Mouse (Mus musculus) kidney, postnatal 25 days (tissue): Measurements from ENCODE around the gene Drc1.
A peak's percentile ranks its signal among the peaks of the same experiment; 100 is the strongest.

Experiments
- DNase-seq, 2 experiments: peaks; one replicate each; pipeline ENCODE4 v3.0.0; 2021; ENCODE audit warnings: mixed read lengths in 2 of 2

Gene Drc1

DNA sequence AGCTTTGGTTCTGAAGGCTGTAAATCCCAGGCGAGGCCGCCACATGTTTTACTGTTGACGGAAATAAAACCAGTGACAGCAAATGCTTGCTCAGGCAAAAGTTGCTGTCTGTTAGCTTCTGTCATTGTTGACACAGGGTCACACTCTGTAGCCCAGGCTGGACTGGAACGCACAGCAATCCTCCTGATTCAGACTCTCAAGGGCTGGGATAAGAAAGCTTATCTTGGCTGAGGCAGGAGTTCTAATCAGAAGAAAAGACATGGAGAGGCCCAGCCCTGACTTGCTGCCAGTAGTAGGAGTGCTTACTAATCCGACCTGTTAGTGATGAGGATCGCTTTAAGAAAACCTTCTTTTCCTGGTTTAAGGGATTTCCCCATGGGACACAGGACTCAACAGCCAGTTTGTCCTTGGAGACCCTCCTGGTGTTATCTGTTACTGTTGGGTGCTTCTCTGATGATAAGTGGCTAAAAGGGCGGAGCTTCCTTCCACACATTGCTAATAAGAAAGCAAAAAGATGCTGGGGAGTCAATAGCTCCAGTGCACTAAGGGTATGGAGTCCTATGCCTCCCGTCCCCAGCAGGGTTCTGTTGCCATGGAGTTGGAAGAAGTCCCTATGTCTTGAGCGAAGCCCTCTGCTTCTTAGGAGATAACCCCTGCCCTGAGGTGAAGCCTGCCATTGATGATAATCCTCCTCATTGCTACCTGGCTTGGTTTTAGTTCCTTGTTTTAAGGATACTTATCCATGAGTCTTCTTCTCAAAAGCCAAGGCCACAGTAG, 6.1 kb downstream of the Drc1 start:
- no peak for DNase-seq

DNA sequence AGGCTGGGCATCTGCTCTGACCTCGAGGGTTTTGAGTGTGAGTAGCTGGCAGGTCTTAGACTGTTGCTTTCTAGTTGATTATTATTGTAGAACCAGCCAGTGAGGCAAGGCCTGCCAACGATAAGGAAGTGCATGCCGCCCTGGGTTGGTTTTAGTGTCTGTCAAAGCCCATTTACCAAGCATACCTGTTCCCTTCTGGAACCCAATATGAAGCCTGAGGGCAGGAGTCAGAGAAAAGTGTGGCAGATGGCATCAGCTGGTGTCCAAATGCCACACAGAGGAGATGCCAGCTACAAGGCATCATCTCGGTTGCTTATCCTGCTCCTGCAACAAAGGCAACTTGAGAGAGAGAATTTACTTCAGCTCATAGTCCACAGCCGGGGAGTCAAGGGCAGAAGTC, 59.6 kb downstream of the Drc1 start:
- DNase-seq = no peak

DNA sequence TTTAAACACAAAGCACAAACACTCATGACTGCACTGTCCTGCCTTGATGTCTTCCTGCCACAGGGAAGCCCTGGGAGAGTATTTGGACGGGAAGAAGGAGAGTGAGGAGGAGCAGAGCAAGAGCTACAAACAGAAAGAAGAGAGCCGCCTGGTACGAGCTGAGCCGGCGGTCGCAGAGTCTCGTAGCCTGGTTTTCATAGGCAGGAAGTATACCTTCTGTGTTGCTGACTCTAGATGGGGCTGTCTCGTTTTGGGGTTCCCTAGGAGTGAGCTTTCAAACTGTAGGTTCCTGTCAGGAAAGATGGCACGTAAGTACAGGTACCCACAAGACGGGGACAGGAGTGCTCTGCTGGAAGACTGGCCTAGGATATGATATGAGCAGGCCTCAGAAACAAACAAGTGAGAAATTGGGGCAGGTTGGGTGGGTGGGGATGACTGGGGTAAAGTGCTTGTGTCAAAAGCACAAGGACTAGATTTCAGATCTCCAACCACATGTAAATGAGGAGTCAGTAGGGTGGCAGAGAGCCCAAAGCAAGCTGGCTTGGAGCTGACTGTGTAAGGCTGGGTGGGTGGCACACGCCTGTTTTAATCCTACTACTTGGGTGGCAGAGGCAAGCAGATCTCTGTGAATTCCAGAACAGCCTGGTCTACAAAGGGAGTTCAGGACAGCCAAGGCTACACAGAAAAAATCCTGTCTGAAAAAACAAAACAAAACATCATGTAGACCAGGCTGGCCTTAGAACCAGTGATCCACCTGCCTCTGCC, 60.6 kb downstream of the Drc1 start:
- no peak for DNase-seq

DNA sequence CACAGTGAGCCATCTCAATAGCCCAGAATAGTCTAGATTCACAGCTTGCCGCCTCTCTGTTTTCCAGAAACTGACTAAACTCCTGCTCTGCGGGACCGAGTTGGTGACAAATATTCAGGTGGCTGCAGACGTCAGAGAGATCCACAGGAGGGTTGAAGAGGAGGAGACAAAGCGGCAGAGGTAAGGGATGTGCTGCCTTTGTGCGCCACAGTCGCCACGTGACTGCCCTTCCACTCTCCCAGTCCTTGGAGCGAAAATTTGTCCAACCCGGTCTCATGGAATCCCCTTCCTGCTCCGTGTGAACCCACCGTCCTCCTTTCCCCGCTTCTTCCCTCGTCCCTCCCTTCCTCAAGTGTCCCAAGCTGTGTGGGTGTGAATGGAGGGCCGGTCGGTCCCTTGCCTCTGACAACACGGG, 61.4 kb downstream of the Drc1 start:
- DNase-seq = no peak

DNA sequence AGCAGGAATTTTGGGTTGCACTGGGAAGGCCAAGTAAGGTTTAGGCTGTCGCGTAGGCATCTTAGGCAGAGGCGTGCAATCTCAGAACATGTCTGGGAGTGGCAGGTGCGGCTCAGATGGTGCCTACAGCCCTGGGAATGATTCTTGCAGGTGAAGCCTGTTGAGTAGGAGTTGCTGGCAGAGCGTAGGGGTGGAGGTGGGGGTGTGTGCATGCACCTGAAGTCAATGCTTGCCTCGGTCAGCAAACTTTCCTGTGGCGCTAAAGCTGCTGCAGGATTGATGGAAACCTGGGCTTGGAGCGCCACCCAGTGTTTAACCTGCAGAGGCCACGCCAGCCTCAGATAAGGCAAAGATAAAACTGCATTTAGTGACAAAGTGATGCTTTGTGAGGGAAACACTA, 61.9 kb downstream of the Drc1 start:
- peak; percentile 70 to 74 for DNase-seq

DNA sequence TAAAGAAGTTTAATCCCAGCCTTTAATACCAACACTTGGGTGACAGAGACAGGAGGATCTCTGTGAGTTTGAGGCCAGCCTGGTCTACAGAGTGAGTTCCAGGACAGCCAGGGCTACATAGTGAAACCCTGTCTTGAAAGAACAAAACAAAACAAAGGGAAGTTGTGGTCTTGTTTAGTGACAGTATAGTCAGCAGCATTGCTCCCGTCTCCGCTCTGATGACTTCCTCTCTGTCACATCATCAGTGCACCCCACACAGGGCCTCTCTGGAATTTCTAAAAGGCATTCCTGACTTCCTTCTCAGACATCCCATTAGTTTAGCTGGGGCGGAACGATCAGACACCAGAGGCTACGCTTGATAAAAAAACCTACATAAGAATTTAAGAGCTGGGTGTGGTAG, 62.7 kb downstream of the Drc1 start:
- DNase-seq = no peak

DNA sequence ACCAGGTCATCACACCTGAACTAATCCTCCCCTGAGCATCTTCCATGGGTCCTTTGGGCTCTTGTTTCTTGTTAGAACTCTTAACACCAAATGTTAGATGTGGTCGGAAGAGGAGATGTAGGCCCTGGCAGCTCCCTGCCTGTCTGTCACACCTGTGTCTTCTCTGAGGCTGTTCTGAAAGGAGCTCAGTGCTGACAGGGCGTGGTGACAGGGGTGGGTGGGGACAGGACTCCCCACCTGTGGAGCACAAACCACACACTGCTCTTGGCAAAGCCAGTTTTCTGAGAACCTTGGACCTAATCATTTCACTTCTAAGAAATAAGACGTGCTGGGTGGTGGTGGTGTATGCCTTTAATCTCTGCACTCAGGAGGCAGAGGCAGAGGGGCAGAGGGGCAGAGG, 72.4 kb downstream of the Drc1 start:
- no peak for DNase-seq

DNA sequence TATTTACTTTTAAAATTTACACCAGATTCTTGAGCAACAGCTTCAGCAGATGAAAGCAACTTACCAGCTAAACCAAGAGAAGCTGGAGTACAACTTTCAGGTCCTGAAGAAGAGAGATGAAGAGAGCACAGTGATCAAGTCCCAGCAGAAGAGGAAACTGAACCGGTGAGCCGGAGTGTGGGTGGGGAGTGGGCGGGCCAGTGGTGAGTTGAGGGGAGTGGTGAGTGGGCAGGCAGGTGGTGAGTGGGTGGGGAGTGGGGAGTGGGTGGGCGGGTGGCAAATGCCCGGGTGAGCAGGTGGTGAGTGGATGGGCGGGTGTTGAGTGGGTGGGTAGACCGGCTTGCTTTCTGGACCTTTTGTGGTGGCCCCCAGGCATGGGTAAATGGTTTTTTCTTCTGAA, 73.9 kb downstream of the Drc1 start:
- no peak for DNase-seq

DNA sequence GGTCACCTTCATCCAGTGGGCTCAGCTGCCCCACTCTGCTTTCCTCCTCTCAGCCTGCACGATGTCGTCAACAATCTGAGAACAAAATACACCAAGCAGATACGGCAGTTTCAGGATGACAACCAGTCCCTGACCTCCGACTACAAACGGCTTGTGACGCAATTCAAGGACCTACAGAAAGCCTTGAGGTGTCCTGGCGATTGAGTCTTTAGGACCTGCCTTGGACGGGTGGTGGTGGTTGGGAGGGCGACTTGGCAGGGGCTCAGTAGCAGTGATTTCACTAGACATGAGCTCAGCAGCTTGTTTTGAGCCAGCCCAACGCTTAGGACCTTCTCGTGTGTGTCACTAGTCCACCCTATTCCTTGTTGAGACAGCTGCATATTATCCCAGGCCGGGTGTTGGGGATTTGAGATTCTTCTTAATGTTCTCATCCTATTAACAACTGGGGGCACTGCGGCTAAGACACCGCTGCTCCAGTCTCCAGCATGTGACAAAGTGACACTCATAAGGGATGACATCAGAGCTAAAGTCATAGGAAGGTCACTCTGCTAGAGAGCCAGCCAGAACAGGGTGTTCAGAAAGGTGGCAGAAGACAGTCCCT, 74.5 kb downstream of the Drc1 start:
- no peak for DNase-seq

DNA sequence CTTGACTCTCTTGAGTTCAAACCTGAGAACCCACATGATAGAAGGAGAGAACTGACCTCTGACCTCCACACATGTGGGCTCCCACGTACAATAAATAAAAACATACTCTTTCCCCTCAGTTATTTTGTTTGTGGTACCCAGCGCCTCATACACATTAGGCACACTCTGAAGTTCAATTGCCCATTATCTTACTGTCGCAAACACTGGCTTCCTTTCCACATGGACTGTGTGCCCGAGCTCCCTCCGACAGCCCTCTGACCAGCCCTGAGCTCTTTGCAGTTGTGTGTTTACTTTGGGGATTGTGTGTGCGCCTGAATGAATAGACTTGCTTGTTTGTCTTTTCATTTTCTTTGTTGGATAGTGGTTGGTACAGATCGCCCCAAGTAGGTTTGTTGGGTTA, 75.5 kb downstream of the Drc1 start:
- DNase-seq = no peak

DNA sequence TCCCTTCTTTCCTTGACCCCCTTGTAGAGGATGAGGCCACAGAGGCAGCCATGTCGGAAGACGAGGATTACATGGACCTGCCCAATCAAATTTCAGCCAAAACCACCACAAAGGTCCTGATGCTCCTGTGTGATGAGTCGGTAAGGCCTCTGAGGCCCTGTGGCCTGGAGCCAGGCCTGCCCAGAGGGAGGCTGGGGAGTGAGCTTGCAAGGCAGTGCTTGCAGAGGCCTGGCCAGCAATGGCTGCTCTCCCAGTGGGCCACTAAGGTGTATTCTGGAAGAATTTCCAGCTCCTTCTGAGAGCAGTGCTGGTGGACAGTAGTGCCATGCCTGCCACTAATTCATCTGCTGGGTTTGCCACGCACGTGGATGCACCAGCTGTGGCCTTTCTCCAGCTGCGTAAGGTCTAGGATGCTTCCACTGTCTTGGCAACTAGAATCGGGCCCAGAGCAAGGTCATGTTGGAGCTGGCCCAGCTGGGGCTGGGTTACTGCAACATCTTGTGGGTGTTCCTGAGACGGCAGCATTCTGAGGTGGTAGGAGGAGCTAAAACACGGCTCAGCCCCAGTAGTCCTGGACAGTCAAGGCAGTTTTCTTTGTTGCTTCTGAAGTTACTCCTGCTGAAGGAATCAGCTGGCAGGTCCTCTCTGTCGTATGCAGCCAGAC, 77.4 kb downstream of the Drc1 start:
- no peak for DNase-seq

DNA sequence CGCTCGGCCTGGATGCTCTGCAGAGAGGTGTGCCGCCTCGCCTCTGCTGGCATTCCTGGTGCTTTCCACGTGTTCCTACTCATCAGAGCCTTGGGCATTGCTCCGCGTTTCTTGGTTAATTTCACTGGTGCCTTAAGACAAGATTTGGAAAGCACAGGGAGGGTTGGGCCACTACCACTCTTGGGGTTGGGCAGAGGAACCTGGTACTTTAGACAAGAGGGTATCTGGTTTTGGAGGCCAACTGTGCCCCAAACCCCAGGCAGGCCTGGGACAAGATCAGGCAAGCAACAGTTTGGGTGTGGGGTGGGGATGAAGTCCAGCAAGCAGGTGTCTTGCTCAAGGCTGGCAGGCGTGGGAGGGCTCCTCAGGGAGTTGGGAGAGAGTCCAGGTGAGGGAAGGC, 86.2 kb downstream of the Drc1 start:
- no peak for DNase-seq

DNA sequence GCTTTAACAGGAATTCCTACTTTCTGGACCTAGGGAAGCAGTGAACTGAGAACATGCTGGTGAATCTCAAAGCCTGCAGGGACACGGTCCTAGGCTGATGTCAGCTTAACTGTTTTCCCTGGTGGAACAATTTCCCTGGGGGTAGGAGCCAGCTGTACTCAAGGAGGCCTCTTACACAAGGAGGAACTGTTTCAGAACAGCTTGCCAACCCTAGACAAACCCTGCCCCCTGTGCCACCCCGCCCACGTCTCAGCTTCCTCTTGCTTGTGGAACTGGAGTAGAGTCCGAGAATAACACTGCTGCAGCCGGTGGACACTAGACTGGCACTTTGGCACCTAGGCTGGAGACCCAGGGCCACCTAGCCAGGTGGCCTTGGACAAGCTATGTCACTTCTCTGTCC, 88.2 kb downstream of the Drc1 start:
- DNase-seq = no peak

DNA sequence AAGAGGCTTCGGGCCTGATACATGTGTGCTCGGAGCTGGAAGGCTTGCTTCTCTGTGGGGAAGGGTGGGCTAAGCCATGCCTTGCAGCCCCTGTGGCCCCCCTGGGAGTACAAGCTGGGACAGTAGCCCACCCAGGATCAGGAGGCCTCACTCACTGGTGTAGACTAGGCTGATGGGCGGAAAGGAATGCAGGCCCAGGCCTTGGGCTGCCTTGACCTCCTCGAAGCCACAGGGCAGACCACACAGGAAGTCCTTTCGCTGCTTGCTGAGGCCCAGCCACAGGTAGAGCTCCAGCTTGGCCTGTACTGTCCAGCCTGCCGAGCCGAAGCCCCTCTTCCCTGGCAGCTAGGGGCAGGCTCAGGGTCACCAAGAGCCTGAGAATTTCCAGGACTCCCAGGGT, 101.7 kb downstream of the Drc1 start:
- no peak for DNase-seq

DNA sequence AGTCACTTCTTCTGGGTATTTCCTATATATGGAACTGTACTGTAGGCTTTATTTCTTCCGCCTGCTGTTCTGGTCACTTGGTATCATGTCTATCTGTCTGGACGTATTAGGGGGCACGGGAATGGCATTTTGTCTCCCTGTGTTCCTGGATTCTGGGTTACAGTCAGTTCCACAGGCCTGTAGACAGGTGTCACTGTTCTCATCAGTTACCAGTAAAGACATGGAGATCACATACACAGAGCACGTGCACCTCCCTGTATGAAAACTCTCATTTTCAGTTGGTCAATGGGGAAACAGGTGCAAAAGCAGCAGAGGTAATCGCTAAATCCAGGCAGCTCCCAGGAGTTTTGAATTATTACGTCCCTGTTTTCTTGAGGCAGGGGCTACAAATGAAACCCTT, 106.5 kb downstream of the Drc1 start:
- no peak for DNase-seq

DNA sequence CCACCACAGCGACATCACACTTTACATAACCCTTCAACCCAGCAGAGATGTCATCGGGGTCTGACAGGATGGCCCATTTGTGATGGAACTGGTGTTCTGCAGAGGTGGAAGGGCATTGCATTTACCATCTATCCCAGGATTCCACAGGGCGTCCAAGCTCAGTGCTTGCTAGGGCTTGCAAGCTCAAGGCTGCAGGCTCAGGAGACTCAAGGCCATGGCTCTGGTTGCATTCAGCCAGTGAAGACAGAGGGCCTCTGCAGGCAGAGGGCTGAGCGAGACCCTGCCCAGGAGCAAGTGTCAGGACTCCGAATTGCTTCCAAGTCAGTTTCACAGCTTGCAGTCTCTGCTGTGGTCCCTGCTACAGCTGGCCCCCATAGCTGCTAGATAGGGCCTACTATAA, 108.6 kb downstream of the Drc1 start:
- DNase-seq = no peak

DNA sequence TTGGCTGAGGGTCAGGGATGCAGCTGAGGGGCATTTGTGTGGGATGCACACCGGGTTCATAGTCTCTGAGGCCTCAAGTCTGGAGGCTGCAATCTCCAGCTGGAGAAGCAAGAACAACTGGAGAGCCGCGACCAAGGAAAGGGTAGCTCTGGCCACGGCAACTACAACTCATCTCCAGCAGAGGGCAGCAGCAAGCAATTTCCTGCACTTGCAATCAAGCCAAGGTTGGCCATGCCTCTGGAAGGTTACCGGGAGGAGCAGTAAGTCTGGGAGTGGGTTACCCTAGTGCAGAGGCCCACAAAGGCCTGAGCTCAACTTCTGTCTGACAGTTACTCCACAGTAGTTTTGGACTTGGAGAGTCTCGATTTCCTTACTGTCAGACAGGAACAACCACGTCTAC, 110.3 kb downstream of the Drc1 start:
- DNase-seq = peak; percentile 61 to 78

DNA sequence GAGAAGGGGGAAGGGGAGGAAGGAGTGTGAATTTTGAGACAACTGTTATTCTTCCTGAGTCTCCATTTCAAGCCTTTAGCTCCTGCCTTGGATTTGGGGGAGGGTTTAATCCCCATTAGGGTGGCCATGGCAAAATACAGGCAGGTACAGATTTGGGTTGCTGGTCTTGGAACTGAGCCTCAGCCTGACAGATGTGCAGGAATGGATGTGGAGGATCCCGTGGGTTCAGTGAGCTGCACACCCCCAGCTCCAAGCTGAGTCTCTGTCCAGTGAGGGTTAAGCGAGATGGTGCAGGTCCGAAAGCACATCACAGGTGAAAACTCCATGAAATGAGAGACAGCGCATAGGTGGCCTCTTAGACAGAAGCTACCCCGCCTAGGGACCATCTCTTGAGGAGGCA, 119.3 kb downstream of the Drc1 start:
- DNase-seq = no peak

DNA sequence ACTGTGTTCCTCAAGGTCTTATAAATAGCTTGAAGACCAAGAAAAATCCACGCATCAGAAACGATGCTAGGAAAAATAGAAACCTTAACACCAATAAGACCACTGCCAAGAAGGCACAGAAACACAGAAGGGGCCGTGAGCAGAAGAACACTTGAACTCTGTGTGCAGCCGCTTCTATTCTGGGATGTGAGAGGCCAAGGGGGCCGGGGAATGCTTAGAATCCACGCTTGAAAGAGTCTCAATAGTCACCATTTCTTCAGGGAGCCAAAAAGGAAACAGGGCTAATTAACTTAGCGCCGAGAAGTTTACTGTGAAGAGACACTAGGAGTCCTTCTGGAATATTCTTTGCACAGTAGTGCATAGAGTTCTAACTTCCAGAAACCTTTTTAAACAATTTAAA, 120.0 kb downstream of the Drc1 start:
- DNase-seq = no peak

DNA sequence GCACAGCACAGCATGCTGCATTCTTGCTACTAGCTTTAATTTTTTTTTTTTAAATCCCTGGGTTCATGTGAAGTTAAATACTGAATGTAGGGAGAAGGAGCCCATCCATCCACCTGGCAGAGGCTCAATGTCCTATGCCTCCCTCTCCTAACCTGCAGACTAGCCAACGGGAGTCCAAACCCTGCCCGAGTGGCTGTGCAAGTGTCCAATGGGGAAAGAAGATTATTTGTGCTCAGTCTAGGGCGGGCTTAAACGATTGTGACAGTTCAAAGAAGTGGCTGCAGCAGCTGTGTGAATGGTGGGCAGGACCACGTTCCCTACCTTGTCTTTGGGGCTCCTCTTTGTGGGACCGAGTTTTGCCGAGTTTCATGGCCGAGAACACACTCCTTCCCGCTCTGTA, 125.7 kb downstream of the Drc1 start:
- DNase-seq = no peak

DNA sequence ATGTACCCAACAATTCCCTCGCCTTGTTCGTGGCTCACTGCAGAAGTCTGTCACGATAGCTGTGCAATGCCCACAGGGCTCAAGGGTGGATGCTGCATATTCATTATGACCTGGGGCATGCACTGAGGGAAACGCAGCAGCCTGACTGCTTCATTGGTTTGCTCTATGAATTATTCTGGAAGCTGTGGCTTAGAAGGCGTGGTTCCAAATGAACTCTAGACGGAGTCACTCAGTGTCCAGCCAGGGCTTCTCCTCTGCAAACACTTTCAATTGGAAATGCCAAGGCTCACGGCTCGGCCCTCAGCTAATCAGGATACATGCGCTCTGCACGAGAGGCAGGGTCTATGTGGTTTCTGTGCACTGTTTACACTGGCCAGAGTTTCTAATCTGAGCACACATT, 130.3 kb downstream of the Drc1 start:
- DNase-seq = peak; percentile 32 to 57

DNA sequence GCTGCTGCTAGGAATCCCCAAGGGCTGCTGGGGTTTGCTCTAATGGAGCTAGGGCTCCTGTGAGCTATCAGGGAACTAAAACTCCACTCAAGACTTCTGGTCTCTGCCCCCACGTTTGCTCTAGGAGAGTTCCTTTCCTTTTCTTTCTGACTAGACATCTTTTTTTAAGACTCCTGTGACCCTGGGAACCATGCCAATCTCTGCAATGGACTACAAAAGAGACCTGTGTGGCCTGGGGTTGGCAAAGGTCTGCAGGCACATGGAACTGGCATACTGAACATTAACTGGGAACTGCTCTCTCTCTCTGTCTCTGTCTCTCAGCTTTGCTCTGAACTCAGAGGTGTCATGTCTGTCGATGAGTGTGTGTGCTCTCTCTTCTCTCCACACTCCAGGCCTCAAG, 134.2 kb downstream of the Drc1 start:
- DNase-seq = no peak

DNA sequence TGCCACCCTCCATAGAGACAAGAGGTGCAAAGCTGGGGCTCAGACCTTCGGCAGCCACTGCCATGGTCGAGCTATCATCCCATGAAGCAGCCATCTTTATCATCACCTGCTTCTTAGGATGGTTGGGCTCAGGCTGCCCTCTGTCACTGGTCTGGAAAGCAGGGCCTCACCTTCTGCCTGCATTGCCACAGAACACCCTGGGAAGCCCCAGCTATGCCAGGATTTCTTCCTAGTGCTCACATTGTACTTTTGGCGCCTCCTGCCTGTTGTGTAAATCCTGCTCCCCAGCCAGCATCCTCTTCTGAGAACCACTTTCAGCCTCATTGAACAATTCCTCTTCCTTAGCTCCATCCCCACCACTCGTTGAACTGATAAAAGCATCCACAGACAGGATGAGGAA, 134.7 kb downstream of the Drc1 start:
- no peak for DNase-seq
